Mouse (Mus musculus): ENCODE measurements at regions not wholly inside any gene's neighbourhood (a gene's known extent, or its start where the extent isn't known, plus 50 kb on each side); places are given as distances from the start of the nearest gene placed in this dataset.
A peak's percentile ranks its signal among the peaks of the same experiment; 100 is the strongest.

- TF ChIP-seq POLR2A (IDR thresholded peaks at IDR 0.05; ENCODE audit: borderline replicate concordance, extremely low read depth, insufficient read depth, insufficient read length, poor library complexity, severe bottlenecking) (no peak), CTCF (IDR thresholded peaks at IDR 0.05; ENCODE audit: borderline replicate concordance, extremely low read depth, insufficient read depth, insufficient read length) (peak; percentile 11; the same call in 1 of the 2 replicates)
Measured at GRCm38 (mm10) chr12:78046582-78046981, 147.5 kb upstream of the Gm6657 start.
